Mouse (Mus musculus): Measurements from ENCODE around the gene Fbxo28. TPM values are rescaled to one million over a fixed set of nuclear protein-coding genes. Genes with fewer than 3 reads are reported as not detected.

The Fbxo28 gene
- polyA plus RNA-seq, 1 experiment from 2014 or later = 22.3 TPM

Other genes starting within 250 kb of the Fbxo28 start
- gene Srp9, start 216.9 kb downstream of the Fbxo28 start, polyA plus RNA-seq (2015; fragmentation: Nextera tagmentation; extraction: Ambion mirVana) = 132 and 143 TPM in 2 replicates
- gene Vmn1r1, start 177.1 kb downstream of the Fbxo28 start, polyA plus RNA-seq (2015; fragmentation: Nextera tagmentation; extraction: Ambion mirVana) = not detected in 2 replicates
- gene Degs1, start 58.8 kb downstream of the Fbxo28 start, polyA plus RNA-seq (2015; fragmentation: Nextera tagmentation; extraction: Ambion mirVana) = 130 and 131 TPM in 2 replicates
- gene Trp53bp2, start 67.5 kb upstream of the Fbxo28 start, polyA plus RNA-seq (2015; fragmentation: Nextera tagmentation; extraction: Ambion mirVana) = 21.2 and 22.1 TPM in 2 replicates
- 135 and 136 TPM in 2 replicates for gene Capn2, start 176.0 kb upstream of the Fbxo28 start, polyA plus RNA-seq (2015; fragmentation: Nextera tagmentation; extraction: Ambion mirVana)
- gene Capn8, start 223.4 kb upstream of the Fbxo28 start, polyA plus RNA-seq (2015; fragmentation: Nextera tagmentation; extraction: Ambion mirVana) = 0.09 TPM in 1 of 2 replicates, not detected in the other